Mouse (Mus musculus): Measurements from ENCODE around the gene Prdm16. TPM values are rescaled to one million over a fixed set of nuclear protein-coding genes. Genes with fewer than 3 reads are reported as not detected.

The Prdm16 gene
- polyA plus RNA-seq, 1 experiment from 2014 or later = 43.1 TPM

GRCm38 (mm10) chr4:154637468-154638319, 1.0 kb upstream of the Prdm16 start:
- peak; percentile 44 for DNase-seq (ENCODE audit: extremely low spot score, low spot score)

DNA sequence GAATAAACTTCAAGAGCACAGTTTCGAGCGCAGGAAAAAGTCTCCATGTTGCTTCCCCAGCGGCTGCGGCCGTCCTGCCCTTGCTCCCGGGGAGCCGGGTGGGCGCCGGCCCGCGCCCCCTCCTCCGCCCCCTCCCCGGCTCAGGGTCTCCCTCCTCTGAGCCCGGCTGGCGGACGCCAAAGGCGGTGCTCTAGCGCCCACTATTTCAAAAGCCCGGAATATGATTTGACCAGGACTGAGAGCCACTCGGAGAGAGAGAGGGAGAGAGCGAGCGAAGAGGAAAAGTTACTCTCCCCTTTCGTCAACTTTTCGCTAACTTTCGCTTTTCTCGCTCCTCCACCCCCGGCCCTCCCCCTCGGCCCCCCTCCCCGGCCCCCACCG, 630 bp downstream of the Prdm16 start:
- Histone ChIP-seq H3K27ac (peak overlapping the region; percentile 99), H3K36me3 (replicated peaks) (peaks cover 16% of the 10 kb centered on the region), H3K27me3 (ENCODE audit: poor library complexity, severe bottlenecking) (peaks cover 98% of the 10 kb centered on the region), H3K9me3 (no peaks in the 10 kb centered on the region), H3K4me1 (peaks cover 97% of the 10 kb centered on the region), H3K4me3 (peak overlapping the region; percentile 91)
- under 1% methylated on average over 25 of the region's 30 CpGs for WGBS
- DNase-seq (ENCODE audit: extremely low spot score, low spot score) = no peak

More at GRCm38 (mm10) chr4:154637468-154638319, 1.0 kb upstream of the Prdm16 start:
- peak overlapping the region; percentile 99 for H3K27ac ChIP-seq
- peaks cover 97% of the 10 kb centered on the region for H3K4me1 ChIP-seq
- peaks cover 98% of the 10 kb centered on the region for H3K27me3 ChIP-seq (ENCODE audit: poor library complexity, severe bottlenecking)
- H3K9me3 ChIP-seq = no peaks in the 10 kb centered on the region
- H3K4me3 ChIP-seq = peak overlapping the region; percentile 91
- H3K36me3 ChIP-seq (replicated peaks) = peaks cover 16% of the 10 kb centered on the region
- under 1% methylated on average over 66 of the region's 73 CpGs for WGBS

- under 1% methylated on average over 94 of the region's 94 CpGs for WGBS
Observed at GRCm38 (mm10) chr4:154635241-154636052, 1.2 kb downstream of the Prdm16 start.

DNA sequence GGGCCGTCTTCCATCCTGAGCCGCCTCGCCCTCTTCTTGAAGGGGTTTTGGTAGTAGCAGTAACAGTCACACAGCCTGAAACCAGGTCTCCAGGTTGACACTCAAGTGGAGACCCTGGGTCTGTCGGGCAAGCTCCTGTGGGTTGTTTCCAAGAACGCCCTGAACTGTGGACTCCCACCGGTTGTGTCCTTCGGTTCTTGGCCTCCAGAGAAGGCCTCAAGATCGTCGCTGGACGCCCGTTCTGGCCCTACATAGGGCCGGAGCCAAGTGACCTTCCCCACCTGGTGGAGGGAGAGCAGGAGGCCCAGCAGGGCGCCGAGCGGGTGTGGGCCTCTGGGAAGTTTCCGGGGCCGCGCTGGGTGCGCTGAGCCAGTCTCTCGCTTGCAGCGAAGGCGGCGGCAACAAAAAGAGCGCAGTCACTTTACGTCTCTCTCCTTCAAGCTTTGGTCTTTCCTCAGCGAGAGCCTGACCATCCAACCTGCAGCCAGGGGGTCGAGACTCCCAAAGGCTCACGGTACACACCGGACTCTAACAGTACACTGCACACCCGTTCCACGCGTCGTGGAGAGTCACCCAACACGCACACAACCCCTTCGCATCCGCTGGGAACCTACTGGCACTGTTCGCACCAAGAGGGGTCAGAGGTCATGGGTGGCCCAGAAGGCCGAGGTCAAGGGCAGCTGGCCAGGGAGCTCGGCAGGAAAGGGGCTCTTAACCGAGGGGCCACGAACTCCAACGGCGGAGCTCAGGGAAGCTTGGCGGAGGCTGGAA, 2.0 kb downstream of the Prdm16 start:
- Histone ChIP-seq H3K27ac (peak overlapping the region; percentile 99), H3K9me3 (no peaks in the 10 kb centered on the region), H3K36me3 (replicated peaks) (peaks cover 16% of the 10 kb centered on the region), H3K4me1 (peaks cover 97% of the 10 kb centered on the region), H3K4me3 (peak overlapping the region; percentile 91), H3K27me3 (ENCODE audit: poor library complexity, severe bottlenecking) (peaks cover 98% of the 10 kb centered on the region)
- DNase-seq (ENCODE audit: extremely low spot score, low spot score) = no peak
- WGBS = 4% methylated on average over 44 of the region's 44 CpGs

More at GRCm38 (mm10) chr4:154635241-154636052, 1.2 kb downstream of the Prdm16 start:
- Histone ChIP-seq H3K36me3 (replicated peaks) (peaks cover 16% of the 10 kb centered on the region), H3K9me3 (no peaks in the 10 kb centered on the region), H3K27ac (peak overlapping the region; percentile 99), H3K27me3 (ENCODE audit: poor library complexity, severe bottlenecking) (peaks cover 98% of the 10 kb centered on the region), H3K4me1 (peaks cover 97% of the 10 kb centered on the region), H3K4me3 (peak overlapping the region; percentile 91)
- DNase-seq (ENCODE audit: extremely low spot score, low spot score) = peak; percentile 81

DNA sequence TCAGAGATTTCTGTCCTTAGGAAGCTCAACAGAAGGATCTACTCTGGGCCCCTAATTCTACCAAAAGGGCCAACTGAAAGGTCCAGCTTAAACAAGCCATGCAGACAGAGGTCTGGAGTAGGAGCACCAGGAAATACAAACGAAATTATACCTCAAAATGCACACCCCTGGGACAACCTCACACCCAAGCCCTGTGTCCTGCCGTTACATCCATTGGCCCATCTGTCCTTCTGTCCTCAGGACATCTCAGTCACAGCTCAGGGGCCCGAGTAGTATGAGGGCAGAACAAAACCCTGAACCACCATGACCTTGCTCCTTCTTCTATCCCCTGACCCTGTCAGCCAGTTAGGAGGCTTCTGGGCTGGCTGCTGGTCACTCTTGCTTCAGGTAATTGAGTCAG, 2.7 kb downstream of the Prdm16 start:
- 33% methylated on average over 3 of the region's 3 CpGs for WGBS
- H3K9me3 ChIP-seq = no peaks in the 10 kb centered on the region
- H3K36me3 ChIP-seq (replicated peaks) = peaks cover 16% of the 10 kb centered on the region
- peaks cover 98% of the 10 kb centered on the region for H3K27me3 ChIP-seq (ENCODE audit: poor library complexity, severe bottlenecking)
- H3K4me1 ChIP-seq = peaks cover 97% of the 10 kb centered on the region
- H3K27ac ChIP-seq = peak overlapping the region; percentile 99
- H3K4me3 ChIP-seq = peak overlapping the region; percentile 91
- no peak for DNase-seq (ENCODE audit: extremely low spot score, low spot score)

GRCm38 (mm10) chr4:154632800-154633764, 3.6 kb downstream of the Prdm16 start:
- peak overlapping the region; percentile 91 for H3K4me3 ChIP-seq
- H3K36me3 ChIP-seq (replicated peaks) = peaks cover 16% of the 10 kb centered on the region
- H3K9me3 ChIP-seq = no peaks in the 10 kb centered on the region
- 20% methylated on average over 14 of the region's 14 CpGs for WGBS
- peak; percentile 53 for DNase-seq (ENCODE audit: extremely low spot score, low spot score)
- H3K27me3 ChIP-seq (ENCODE audit: poor library complexity, severe bottlenecking) = peaks cover 98% of the 10 kb centered on the region
- peak overlapping the region; percentile 99 for H3K27ac ChIP-seq
- H3K4me1 ChIP-seq = peaks cover 97% of the 10 kb centered on the region

DNA sequence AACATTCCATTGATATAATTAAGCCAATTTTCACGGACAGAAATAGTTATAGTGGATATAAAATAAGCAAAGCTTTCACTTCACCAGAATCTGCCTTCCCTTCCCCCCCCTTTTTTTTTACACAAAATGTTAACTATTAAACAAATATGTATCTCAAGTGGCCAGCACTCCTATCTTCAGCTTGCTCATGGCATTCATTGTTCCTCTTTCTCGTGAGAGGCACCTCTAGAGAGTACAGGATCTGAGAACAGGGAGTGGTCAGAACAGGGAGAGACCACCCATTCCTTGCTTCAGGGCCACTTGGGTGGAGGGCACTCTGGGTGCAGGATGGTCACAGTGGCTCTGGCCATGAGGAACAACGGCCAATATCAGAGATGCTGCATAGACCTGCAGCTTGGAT, 5.9 kb downstream of the Prdm16 start:
- DNase-seq (ENCODE audit: extremely low spot score, low spot score) = no peak
- Histone ChIP-seq H3K4me1 (peaks cover 100% of the 10 kb centered on the region), H3K27me3 (ENCODE audit: poor library complexity, severe bottlenecking) (peaks cover 100% of the 10 kb centered on the region), H3K36me3 (replicated peaks) (peaks cover 16% of the 10 kb centered on the region), H3K9me3 (no peaks in the 10 kb centered on the region), H3K27ac (no peak overlapping the region), H3K4me3 (no peak overlapping the region)
- 59% methylated on average over 3 of the region's 3 CpGs for WGBS

GRCm38 (mm10) chr4:154627419-154628142, 9.1 kb downstream of the Prdm16 start:
- peaks cover 100% of the 10 kb centered on the region for H3K4me1 ChIP-seq
- 81% methylated on average over 5 of the region's 5 CpGs for WGBS
- peaks cover 98% of the 10 kb centered on the region for H3K27me3 ChIP-seq (ENCODE audit: poor library complexity, severe bottlenecking)

GRCm38 (mm10) chr4:154626282-154626681, 10.4 kb downstream of the Prdm16 start:
- 92% methylated on average over 2 of the region's 2 CpGs for WGBS
- no peaks in the 10 kb centered on the region for H3K9me3 ChIP-seq
- no peak overlapping the region for H3K4me3 ChIP-seq
- H3K27ac ChIP-seq = peak overlapping the region; percentile 40; the same call in 1 of the 2 replicates
- DNase-seq (ENCODE audit: extremely low spot score, low spot score) = no peak
- H3K27me3 ChIP-seq (ENCODE audit: poor library complexity, severe bottlenecking) = peaks cover 93% of the 10 kb centered on the region
- no peaks in the 10 kb centered on the region; the same call in 1 of the 2 replicates for H3K36me3 ChIP-seq (replicated peaks)
- H3K4me1 ChIP-seq = peaks cover 100% of the 10 kb centered on the region

More at GRCm38 (mm10) chr4:154627419-154628142, 9.1 kb downstream of the Prdm16 start:
- H3K4me3 ChIP-seq = no peak overlapping the region
- H3K27ac ChIP-seq = no peak overlapping the region
- H3K9me3 ChIP-seq = no peaks in the 10 kb centered on the region
- H3K36me3 ChIP-seq (replicated peaks) = no peaks in the 10 kb centered on the region; the same call in 1 of the 2 replicates
- no peak for DNase-seq (ENCODE audit: extremely low spot score, low spot score)

- peak overlapping the region; percentile 40 for H3K27ac ChIP-seq
- DNase-seq (ENCODE audit: extremely low spot score, low spot score) = no peak
- H3K4me1 ChIP-seq = peaks cover 100% of the 10 kb centered on the region
- peaks cover 5% of the 10 kb centered on the region; the same call in 1 of the 2 replicates for H3K36me3 ChIP-seq (replicated peaks)
- no peaks in the 10 kb centered on the region for H3K9me3 ChIP-seq
- H3K27me3 ChIP-seq (ENCODE audit: poor library complexity, severe bottlenecking) = peaks cover 92% of the 10 kb centered on the region
- WGBS = 71% methylated on average over 14 of the region's 14 CpGs
- H3K4me3 ChIP-seq = no peak overlapping the region
Observed at GRCm38 (mm10) chr4:154625710-154626109, 11.0 kb downstream of the Prdm16 start.

GRCm38 (mm10) chr4:154623241-154623640, 13.4 kb downstream of the Prdm16 start:
- Histone ChIP-seq H3K27ac (peak overlapping the region; percentile 4; the same call in 1 of the 2 replicates), H3K27me3 (ENCODE audit: poor library complexity, severe bottlenecking) (peaks cover 78% of the 10 kb centered on the region), H3K4me3 (no peak overlapping the region), H3K4me1 (peaks cover 99% of the 10 kb centered on the region), H3K36me3 (replicated peaks) (peaks cover 6% of the 10 kb centered on the region; the same call in 1 of the 2 replicates), H3K9me3 (no peaks in the 10 kb centered on the region)
- 74% methylated on average over 3 of the region's 3 CpGs for WGBS
- DNase-seq (ENCODE audit: extremely low spot score, low spot score) = no peak

Data from forebrain, embryonic 10.5 days (tissue).